Mouse (Mus musculus) urinary bladder, postnatal 36 days (tissue): ENCODE measurements around the gene Ccr8.

Source experiments
- DNase-seq, 2 experiments: peaks; one replicate each; pipeline ENCODE4 v3.0.0; 2022; ENCODE audit warnings: low spot score in 2 of 2, mixed read lengths in 1 of 2

The Ccr8 gene

DNA sequence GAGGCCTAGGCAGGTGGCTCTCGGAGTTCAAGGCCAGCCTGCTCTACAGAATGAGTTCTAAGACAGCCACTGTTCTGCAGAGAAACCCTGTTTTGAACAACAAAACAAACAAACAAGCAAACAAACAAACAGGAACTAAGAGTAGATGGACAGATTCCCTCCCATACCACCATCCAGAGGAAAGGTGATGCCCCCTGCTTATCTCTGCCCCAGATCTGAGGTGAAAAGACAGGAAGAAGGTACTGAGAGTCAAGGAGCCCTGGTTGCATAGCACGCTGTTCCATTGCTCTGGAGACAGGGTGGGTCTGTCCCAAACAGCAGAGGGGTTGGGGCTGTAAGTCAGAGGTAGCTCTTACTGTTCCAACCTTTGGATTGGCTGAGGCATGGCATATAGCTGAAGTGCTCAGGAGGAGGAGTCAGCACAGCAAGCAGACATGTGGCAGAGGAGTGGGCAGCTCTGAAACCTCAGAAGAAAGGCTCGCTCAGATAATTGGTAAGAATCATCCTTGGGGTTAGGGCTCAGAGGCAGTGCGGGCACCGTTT lies at the start of gene Ccr8:
Ccr8 (plus strand) TSS at position 419 of the 543 bp plus-strand sequence.
- no peak for DNase-seq

DNA sequence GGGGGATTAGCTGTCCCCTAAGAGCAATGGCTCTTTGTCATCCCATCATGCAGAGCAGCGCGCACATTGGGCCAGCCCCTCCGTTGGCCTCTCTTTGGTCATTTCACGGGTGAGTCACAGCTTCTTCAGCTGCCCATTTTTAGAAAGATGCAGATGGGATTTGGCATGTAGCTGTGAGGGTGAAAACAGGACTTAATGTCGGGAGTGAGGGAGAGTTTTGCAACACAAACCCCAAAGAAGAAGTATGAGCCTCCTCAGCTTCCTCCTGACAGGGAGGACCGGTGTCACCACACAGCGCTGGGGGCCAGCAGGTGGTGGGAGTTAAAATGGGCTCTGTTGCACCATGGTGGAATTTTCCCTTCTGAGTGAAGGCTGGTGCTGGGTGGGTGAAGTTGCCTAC lies 48.8 kb upstream of the Ccr8 start:
- no peak for DNase-seq

DNA sequence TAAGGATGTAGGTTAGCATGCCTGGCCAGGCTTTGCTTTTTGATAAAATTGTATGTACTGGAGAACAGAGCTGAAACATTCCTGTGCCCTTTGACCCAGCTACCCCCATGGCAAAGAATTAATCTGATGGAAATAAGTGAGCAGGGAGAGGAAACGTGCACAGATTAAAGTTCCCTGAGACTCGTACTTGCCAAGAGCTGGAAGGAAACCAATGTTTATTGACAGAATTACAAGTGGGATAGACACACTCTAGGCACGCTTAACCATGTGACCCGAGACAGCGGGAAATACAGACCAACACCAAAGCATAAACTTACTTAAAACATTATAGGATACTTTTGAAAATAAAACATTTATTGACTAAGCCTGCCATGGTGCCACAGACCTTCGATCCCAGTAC lies 43.4 kb upstream of the Ccr8 start:
- no peak for DNase-seq

DNA sequence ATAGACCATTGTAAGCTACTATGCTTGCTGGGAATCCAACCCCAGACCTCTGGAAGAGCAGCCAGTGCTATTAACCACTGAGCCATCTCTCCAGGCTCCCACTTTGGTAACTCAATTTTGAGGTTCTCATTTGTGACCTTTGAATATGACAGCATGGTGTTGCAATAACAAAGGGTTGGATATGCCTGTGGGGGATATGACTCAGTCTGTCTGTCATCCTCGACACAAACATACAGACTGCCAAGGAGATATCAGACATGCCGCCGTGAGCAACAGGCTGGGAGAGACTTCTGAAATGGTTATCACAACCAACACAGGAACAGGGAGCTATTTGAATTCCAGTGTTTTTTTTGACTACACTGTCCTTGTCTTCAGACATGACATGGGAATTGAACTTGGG lies 42.5 kb upstream of the Ccr8 start:
- DNase-seq, result no peak

DNA sequence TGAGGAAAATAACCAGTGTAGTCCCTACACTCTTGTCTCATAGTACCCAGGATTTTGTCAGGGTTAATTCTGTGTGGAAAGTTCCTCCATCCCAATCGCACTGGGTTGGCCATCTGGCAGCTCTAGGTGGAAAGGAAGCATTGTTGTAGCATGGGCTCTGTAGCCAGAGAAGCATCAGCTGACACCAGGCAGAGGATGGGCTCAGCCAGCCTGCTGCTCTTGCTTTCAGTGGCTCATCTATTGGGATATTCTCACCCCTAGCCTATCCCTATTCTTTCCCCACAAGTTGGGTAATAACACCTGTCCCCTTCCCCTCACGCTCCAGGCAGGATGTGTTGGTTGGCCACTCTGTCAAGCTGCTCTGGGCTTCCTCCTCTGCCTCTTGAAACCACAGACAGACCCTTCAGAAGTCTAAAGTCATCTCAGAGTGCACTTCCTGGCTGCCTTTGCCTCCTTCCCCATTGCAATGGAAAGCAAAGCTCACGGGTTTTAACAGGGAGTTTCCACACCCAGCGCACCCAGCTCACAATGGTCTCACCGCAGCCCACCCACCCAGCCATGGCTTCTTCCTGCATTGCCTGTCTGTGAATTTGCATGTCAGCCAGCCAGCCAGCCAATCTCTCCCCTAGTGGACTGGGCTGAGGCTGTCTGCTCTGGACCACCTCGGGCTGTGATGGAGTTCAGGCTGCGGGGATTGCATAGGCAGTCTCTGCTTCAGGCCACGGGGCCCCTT lies 37.2 kb upstream of the Ccr8 start:
- DNase-seq, result no peak

DNA sequence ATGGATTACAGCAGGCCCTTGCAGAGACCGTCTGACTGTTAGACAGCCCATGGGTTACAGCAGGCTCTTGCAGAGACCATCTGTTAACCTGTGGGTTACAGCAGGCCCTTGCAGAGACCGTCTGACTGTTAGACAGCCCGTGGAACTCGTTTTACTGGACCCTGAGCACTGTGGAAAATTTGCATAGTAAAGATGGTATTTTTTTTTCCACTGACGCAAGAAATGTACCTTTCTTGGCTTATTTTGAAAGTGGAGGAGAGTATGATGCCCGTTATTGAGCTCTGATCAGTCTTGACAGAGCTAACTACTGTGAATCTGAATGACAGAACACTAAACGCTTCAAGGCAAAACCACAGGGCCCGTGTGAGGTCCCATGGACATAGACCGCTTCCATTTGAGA lies 35.7 kb upstream of the Ccr8 start:
- DNase-seq, result no peak

DNA sequence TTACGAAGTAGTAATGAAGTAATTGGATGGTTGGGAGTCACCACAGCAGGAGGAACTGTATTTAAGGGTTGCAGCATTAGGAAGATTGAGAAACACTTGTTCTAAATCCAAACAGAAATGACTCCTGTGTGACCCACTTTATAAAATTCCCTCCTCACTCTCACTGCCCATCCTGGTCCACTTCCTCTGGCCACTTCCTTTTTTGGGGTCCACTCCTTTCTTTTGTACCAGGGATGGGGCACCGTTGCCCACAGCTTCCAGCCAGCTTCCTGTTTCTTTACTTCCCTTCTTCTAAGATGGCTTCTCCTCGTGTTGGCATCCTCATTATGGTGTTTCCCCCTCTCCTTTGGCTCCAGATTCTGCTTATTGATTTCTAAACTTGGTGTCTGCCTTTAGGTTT lies 33.2 kb upstream of the Ccr8 start:
- DNase-seq, result no peak

DNA sequence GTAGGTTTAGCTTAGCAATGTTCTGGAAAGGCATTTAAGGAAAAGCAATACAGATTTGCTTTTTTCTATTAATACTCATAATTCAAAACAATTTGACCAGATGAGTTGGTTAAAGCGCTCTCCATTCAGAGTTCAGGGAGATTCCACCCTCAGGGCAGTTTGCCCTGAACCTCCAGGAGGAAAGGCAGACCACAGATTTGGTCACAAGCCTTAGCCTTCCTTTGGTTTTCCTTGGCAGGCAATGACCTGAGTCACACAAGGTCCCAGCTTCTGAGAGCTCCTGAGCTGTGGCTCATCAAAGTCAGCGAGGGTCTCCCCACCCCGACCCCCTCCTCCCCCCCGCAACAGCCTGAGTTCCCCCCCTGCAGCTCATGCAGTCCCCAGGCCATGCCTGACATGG lies 27.6 kb upstream of the Ccr8 start:
- no peak for DNase-seq

DNA sequence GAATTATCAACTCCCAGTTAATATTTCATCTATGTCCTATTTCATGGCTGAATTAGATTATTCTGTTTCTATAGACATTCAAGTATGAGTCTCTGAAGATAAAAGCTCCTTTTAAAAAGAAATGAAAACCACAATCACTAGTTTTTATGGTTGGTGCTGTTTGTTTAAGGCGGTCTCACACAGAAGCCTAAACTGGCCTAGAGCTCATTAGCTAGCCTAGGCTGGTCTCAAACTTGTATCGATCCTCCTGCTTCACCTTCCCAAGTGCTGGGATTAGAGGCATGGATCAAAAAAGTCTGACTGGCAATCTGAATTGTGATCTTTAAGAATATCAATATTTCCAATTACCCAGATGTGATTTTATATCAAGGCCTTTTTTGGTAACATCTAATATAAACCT lies 24.3 kb upstream of the Ccr8 start:
- no peak for DNase-seq

DNA sequence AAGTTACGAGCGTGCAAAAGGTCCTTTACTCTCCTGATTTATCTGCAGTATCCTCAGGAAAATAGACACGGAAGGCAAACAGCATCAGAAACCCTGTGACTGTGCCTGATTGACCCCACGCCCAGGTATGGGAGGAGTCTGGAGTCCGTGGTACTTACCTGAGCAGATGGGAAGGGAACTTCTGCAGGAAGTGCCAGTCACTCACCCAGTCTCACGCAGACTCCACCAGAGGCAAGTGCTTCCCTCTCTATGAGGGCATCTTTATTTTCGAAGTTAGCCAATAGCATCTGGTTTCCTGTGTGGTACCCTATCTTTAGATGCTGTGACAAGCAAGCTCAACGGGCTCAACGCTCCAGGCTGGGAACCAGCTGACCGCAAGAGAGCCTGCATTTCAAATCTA lies 23.9 kb upstream of the Ccr8 start:
- DNase-seq, result no peak

DNA sequence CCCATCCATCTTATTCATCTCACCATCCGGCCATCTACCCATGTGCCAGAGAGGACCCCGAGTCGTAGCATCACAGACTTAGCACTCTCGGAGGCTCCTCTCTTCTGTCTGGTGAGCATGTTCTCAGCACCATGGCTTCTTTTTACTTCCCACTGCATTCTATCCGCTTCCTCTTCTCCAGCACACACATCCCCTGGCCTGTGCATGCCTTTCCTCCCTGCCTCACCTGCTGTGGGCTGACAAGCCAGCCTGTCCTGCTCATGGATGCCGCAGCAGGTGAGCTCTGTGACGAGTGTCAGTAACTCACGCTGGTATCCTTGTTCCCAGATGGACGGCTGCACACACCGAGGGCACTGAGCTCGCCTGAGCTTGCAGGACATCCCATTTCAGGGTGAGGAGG lies 22.1 kb upstream of the Ccr8 start, which contains the start of gene Cx3cr1:
Cx3cr1 (minus strand) TSS at position 101 of the 400 bp plus-strand sequence.
- DNase-seq, result no peak

DNA sequence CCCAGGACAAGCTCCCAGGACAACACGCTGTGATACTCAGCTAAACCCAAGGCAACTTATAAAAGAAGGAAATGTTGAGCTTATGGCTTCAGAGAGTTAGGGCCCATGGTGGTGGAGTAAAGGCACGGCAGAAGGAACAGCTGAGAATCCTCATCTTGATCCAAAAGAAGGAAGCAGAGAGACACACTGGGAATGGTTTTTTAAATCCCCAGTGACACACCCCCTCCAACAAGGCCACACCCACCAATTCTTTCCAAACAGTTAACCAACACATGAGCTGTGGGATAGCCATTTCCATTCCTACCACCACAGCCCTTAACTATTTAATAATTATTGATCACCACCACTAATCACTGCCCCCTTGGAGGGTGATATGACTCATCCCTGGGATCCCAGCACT lies 20.7 kb upstream of the Ccr8 start:
- no peak for DNase-seq

DNA sequence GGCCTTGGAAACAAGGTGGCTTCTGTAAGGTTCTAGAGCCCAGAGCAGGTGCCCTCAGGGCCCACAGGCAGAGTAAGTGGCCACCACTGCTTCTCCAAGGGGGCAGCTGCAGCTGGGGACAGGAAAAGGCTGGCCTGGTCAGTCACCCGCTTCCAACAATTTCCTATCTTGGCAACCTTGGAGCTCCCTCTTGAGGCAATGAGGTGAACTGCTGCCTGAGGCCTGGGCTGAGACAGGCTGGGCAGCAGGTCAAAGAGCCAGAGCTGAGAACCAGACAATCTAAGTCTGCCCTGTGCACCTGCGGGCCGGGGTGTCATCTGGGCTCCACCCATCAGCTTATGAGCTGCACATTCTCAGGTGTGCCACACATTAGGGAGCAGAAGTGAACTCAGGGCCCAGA lies 18.7 kb upstream of the Ccr8 start:
- DNase-seq, result peak; percentile 75 to 80

DNA sequence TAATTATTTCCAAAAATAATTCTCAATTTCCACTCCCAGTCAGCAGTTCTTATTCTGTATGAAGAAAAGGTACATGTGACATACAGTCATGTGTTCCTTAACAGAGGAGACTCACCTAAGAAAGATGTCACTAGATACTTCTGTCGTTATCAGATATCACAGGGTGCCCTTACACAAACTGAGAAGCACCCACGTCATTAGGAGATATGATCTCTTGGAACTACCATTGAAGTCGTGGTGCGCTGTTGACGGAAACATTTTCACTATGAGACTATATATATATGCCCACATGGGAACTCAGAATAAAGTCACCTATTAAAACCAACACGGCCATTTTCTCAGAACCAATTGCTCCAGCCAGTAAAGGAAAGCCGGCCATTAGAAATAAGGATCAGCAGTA lies 17.4 kb upstream of the Ccr8 start:
- DNase-seq, result no peak

DNA sequence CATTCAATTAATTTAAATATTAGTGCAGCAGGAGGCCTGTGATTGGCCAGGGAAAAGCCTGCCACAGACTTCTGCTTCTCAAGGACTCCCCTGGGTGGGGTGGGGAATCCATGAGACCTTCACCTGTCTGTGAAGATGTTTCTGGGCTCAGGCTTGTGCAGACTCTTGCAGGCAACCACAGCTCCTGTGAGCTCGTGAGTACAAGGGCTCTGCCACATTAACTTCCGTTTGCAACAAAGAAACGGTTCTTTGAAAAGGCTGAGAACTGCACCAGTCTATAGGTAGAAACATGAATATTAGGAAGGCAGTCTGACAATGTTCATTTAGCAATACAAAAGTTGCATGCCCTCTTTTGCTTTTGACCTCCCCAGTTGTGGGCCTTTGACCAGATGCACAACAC lies 13.7 kb upstream of the Ccr8 start:
- DNase-seq, result no peak

DNA sequence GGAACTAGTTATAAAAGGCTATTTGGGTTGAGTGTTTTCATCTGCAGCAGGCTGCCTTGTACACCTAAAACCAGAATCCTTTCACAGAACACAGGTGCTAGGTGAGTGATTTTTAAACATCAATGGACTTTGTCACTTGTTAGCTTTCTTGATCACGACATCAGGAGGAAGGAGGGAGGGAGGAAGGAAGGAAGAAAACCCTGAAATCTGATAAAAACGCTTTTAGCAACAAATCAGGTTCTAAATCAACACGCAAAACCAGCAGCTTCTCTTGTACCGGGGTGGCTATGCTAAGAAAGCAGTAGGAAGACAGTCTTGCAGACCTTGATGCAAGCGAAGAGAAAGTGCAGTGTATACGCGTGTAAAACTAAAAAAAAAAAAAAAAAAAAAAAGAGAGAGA lies 12.0 kb upstream of the Ccr8 start:
- no peak for DNase-seq

DNA sequence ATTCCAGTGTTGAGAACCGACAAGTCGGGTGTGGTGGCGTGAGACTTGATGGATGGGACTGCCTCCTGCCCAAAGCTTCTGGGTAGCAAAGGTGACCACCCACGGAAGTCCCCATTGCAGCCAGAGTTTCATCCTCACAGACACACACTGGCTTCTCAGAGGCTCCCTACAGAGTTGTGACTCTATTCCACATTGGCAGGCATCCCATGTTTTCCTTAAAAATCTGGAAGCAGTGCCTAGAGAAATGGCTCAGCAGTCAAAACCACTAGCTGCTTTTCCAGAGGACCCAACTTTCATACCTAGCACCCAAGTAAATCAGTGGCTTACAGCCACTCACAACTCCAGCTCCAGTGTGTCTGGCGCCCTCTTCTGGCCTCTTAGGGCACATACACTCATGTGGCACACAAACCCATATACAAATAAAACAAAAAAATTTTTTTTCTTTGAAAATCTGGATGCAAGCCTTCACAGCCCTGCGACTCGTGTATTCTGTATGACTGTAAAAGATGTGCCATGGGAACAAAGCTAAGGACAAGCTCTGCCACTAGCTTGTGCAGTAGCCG lies 11.3 kb upstream of the Ccr8 start:
- DNase-seq, result no peak

DNA sequence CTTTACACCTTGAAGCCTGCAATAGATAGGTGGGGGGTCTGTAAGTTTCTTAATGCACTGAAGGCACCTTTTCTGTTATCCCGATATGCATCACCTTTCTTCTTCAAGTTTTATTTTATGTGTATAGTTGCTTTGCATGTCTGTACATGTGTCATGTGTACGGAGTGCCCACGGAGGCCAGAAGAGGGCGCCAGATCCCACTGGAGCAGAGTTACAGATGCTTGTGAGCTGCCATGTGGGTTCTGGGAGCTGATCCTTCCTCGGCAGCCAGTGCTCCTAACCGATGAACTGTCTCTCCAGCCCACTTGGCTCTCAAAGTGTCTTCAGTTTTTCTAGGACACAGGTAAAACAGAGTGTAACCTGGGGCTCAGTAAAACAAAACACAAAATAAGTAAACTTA lies 10.7 kb upstream of the Ccr8 start:
- no peak for DNase-seq

DNA sequence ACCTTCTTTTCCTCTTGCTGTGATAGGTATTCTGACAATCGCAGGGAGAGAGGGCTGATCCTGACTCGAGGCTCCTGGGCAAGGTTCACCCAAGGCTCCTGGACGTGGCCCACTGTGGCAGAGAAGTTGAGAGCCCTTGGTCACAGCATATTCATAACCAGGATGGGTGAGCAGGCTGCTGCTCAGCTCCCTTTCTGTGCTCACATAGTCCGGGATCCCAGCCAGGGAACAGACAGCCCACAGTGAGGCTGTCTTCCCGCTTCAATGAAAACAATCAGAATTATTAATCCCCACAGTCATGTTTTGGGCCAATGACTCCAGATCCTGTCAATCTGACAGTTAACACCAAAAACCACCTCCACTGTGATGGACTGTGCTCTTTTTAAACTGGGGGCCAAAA lies 9.9 kb upstream of the Ccr8 start:
- no peak for DNase-seq

DNA sequence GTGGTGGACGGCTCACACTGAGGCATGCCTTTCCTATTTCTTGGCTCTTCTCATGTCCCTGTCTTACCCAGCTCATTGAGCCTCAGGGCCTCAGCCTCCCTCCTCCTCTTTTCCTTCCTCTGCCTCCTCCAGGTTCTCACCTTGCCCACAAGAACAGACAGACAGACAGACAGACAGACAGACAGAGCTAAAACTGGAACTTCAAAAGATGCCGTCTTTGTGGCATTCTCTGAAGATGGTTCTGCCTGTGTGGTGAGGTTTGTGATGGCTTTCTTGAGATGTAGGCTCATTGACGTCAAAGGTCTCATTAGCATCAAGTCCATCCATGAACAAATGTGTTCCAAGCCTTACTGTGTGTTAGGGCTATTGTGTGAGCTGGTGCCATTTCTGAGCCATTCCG lies 9.2 kb upstream of the Ccr8 start:
- DNase-seq, result no peak

DNA sequence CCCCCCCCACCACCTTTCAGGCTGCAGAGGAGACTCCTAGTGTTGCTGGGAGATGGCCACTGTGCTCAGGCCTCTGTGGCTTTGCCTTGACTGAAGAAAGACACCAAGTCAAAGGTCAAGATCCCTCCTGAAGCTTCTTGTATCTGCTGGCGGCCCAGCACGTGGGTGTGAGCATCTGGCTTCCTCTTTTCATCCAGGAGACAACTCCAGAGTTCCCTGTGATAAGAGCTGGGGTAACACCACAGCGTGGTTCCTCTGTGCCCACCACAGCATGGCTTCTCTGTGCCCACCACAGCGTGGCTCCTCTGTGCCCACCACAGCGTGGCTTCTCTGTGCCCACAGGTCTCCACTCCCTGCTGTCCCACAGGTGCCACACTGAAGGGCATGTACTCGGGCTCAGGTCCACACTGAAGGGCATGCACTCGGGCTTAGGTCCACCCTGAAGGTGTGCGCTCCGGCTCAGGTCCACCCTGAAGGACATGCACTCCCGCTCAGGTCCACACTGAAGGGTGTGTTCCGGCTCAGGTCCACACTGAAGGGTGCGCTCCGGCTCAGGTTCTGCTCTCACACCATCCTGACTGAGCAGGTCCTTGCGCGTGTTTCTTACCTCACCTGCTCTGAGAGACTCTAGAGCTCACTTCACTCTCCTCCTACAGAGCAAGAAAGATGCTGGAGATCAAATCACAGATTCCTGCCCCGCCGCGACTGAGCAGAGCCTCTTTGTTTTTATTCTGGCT lies 8.6 kb upstream of the Ccr8 start:
- no peak for DNase-seq

DNA sequence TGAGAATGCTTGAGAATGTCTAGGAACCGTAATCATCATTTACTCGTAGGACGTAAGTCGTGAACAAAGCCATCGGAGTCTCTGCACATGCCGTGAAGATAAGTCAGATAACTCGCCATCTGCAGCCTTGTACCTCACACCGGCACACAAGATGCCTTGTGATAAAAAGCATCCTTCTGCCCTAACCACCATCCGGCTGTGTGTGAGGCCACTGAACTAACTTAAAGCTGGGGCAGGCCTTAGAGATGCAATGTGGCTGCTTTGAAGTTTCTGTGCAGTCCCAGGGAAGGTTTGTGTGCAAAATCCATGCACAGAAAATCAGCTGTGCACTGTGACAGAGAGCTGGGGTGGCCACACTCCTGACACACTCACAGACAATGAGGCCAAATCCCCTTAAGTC lies 7.5 kb upstream of the Ccr8 start:
- no peak for DNase-seq

DNA sequence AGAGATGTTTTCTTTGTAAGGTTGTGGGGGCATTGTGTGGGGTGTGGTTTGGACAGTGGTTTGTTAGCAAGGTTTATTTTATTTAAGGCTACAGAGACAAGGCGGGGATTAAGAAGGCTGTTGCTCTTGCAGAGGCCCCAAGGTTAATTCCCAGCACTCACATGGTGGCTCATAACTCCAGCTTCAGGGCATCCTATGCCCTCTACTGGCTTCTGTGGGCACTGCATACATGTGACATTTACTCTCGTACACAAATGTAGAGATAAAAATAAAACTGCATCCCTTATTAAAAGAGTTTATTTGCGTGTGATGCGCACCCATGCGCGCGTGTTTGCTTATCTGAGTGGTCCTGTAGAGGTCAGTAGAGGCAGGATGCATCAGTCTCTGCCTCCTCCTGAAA lies 2.8 kb upstream of the Ccr8 start:
- DNase-seq, result no peak
